Mouse (Mus musculus): ENCODE measurements around the gene Cldn24.

- TF ChIP-seq CTCF (IDR thresholded peaks at IDR 0.05; ENCODE audit: low read depth) (no peak), EP300 (IDR thresholded peaks at IDR 0.05; ENCODE audit: low read depth) (no peak)
Measured at GRCm38 (mm10) chr8:47784436-47784835, 37.5 kb upstream of the Cldn24 start.

All from heart, postnatal 0 days (tissue).